8 mouse cellular contexts compared by ENCODE assay signal in the genomic region with DNA sequence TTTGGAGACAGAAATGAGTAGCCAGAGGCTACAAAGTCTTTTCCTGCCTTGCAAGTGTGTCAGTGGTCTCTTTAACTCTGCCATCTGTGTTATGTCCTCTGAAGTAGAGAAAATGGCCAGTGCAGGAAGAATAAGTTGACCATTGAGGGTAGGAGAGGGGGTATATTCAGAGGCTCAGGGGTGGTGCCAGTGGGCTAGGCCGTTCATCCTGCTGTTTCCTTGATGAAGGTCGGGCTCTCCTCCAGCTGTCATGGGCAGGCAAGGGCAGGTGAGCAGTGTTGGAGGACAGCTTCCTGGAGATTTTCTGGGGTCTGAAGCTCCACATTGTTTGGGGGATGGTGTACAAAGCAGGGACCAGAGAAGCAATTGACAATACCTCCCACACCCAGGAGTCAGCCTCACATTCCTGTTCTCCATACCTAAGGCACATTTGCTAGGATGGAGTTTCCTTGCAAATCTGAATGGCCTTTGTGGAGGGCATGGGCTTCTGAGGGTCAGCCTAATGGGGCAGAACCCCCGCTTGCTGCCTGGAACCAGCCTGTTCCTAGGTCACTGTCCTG. TPM values are rescaled to one million over a fixed set of nuclear protein-coding genes. Genes with fewer than 3 reads are reported as not detected.
DNase-seq lines count a peak whose midpoint lies in the region; ATAC-seq lines count a peak whose summit lies in the region.
"Had no signal": no experiment of that assay in that cellular context is flagged by ENCODE, and none has a peak within 500 bp of the region (broad histone marks: within the 10 kb centered on the region; RNA-seq: fewer than 3 reads in every experiment).

No protein-coding gene starts in this region.

- intact Hi-C loops in left cerebral cortex, postnatal 25 days (cut with DNase I) = no loop called here

- no peak for ATAC-seq in lung, embryonic 16.5 days (ENCODE audit: low read depth)
- ATAC-seq in forebrain, embryonic 16.5 days = no peak
- ATAC-seq in limb, embryonic 13.5 days (ENCODE audit: low FRiP score, low read depth) = no peak
- ATAC-seq in stomach, embryonic 15.5 days (ENCODE audit: insufficient read depth, low FRiP score, low read depth) = no peak

- WGBS in lung, embryonic 16.5 days = 70% methylated on average over 3 of the region's 3 CpGs
- WGBS in forebrain, embryonic 16.5 days = 60% methylated on average over 3 of the region's 3 CpGs
- WGBS in limb, embryonic 13.5 days = 74% methylated on average over 3 of the region's 3 CpGs
- WGBS in stomach, embryonic 15.5 days = 62% methylated on average over 3 of the region's 3 CpGs

- peak overlapping the region; percentile 86 for H3K9ac ChIP-seq in lung, embryonic 16.5 days (ENCODE audit: low read length)
- peak overlapping the region; percentile 91 for H3K9ac ChIP-seq in forebrain, embryonic 16.5 days (replicated peaks; ENCODE audit: low read depth, low read length)
- H3K9ac ChIP-seq in limb, embryonic 13.5 days = peak overlapping the region; percentile 92
- no peak overlapping the region for H3K9ac ChIP-seq in stomach, embryonic 15.5 days

- H3K4me2 ChIP-seq in lung, embryonic 16.5 days (ENCODE audit: low read depth, low read length) = peak overlapping the region; percentile 79
- peak overlapping the region; percentile 74 for H3K4me2 ChIP-seq in forebrain, embryonic 16.5 days (ENCODE audit: low read length)
- peak overlapping the region; percentile 86 for H3K4me2 ChIP-seq in limb, embryonic 13.5 days (replicated peaks)
- H3K4me2 ChIP-seq in stomach, embryonic 15.5 days = peak overlapping the region; percentile 71

- peak overlapping the region; percentile 93 for H3K4me3 ChIP-seq in lung, embryonic 16.5 days (ENCODE audit: low read length)
- peak overlapping the region; percentile 91 for H3K4me3 ChIP-seq in forebrain, embryonic 16.5 days (replicated peaks; ENCODE audit: low read length)
- H3K4me3 ChIP-seq in limb, embryonic 13.5 days = peak overlapping the region; percentile 89
- peak overlapping the region; percentile 88 for H3K4me3 ChIP-seq in stomach, embryonic 15.5 days (replicated peaks)

- H3K4me1 ChIP-seq in lung, embryonic 16.5 days (replicated peaks; ENCODE audit: control insufficient read depth, insufficient read depth, low read length) = peaks cover 23% of the 10 kb centered on the region
- H3K4me1 ChIP-seq in forebrain, embryonic 16.5 days (replicated peaks; ENCODE audit: control insufficient read depth, insufficient read depth, low read length) = peaks cover 26% of the 10 kb centered on the region
- H3K4me1 ChIP-seq in limb, embryonic 13.5 days = peaks cover 38% of the 10 kb centered on the region
- H3K4me1 ChIP-seq in stomach, embryonic 15.5 days = peaks cover 23% of the 10 kb centered on the region

- H3K9me3 ChIP-seq in lung, embryonic 16.5 days (ENCODE audit: control insufficient read depth, low read length) = no peaks in the 10 kb centered on the region
- H3K9me3 ChIP-seq in forebrain, embryonic 16.5 days (ENCODE audit: control insufficient read depth, low read length) = no peaks in the 10 kb centered on the region
- no peaks in the 10 kb centered on the region for H3K9me3 ChIP-seq in limb, embryonic 13.5 days
- no peaks in the 10 kb centered on the region for H3K9me3 ChIP-seq in stomach, embryonic 15.5 days

- peak overlapping the region; percentile 77 for H3K27ac ChIP-seq in lung, embryonic 16.5 days (ENCODE audit: low read length)
- no peak overlapping the region for H3K27ac ChIP-seq in forebrain, embryonic 16.5 days (ENCODE audit: low read length)
- H3K27ac ChIP-seq in limb, embryonic 13.5 days = no peak overlapping the region
- peak overlapping the region; percentile 93; the same call in 1 of the 2 replicates for H3K27ac ChIP-seq in stomach, embryonic 15.5 days

- DNase-seq in lung, postnatal 25 days (ENCODE audit: low spot score) = no peak
- no peak for DNase-seq in left cerebral cortex, postnatal 25 days (ENCODE audit: low spot score in 2 of 2)
- no peak for DNase-seq in kidney, postnatal 25 days
- DNase-seq: left cerebral cortex, postnatal 4 days had no signal

- H3K27me3 ChIP-seq in lung, embryonic 16.5 days (ENCODE audit: control insufficient read depth, insufficient read depth, low read depth, low read length) = no peaks in the 10 kb centered on the region
- no peaks in the 10 kb centered on the region for H3K27me3 ChIP-seq in forebrain, embryonic 16.5 days (replicated peaks; ENCODE audit: control insufficient read depth, insufficient read depth, low read length)
- no peaks in the 10 kb centered on the region for H3K27me3 ChIP-seq in limb, embryonic 13.5 days
- H3K27me3 ChIP-seq in stomach, embryonic 15.5 days (replicated peaks) = no peaks in the 10 kb centered on the region

- H3K36me3 ChIP-seq in lung, embryonic 16.5 days (ENCODE audit: control insufficient read depth, insufficient read depth, low read length) = peaks cover 19% of the 10 kb centered on the region
- peaks cover 15% of the 10 kb centered on the region for H3K36me3 ChIP-seq in forebrain, embryonic 16.5 days (ENCODE audit: control insufficient read depth, insufficient read depth)
- H3K36me3 ChIP-seq in limb, embryonic 13.5 days = peaks cover 43% of the 10 kb centered on the region
- H3K36me3 ChIP-seq in stomach, embryonic 15.5 days = peaks cover 19% of the 10 kb centered on the region

RNA-seq across cellular contexts. Expression of gene Gm28035, which starts 1.4 kb away (rescaled TPM):
- 0.16 and 0.18 TPM in 2 replicates for polyA plus RNA-seq in lung, embryonic 16.5 days (2015; fragmentation: Nextera tagmentation; extraction: Ambion mirVana)
- 0.46 and 0.58 TPM in 2 replicates for polyA plus RNA-seq in forebrain, embryonic 16.5 days (2015; fragmentation: Nextera tagmentation; extraction: Ambion mirVana)
- 0.22 TPM in 1 of 2 replicates, not detected in the other for polyA plus RNA-seq in limb, embryonic 13.5 days (2015; fragmentation: Nextera tagmentation; extraction: Ambion mirVana)
- 0.22 and 0.35 TPM in 2 replicates for polyA plus RNA-seq in stomach, embryonic 15.5 days (2015; fragmentation: Nextera tagmentation; extraction: Ambion mirVana)
- total RNA-seq in left cerebral cortex, postnatal 25 days (2021) = 10 to 100 TPM in 1 of 2 experiments, 1 to 10 TPM in 1; 9.9 to 12.3 TPM

RNA-seq across cellular contexts. Expression of gene Lrrc8a, which starts 1.5 kb away (rescaled TPM):
- 41.9 and 42.0 TPM in 2 replicates for polyA plus RNA-seq in lung, embryonic 16.5 days (2015; fragmentation: Nextera tagmentation; extraction: Ambion mirVana)
- polyA plus RNA-seq in forebrain, embryonic 16.5 days (2015; fragmentation: Nextera tagmentation; extraction: Ambion mirVana) = 58.9 and 59.7 TPM in 2 replicates
- polyA plus RNA-seq in limb, embryonic 13.5 days (2015; fragmentation: Nextera tagmentation; extraction: Ambion mirVana) = 49.1 and 51.6 TPM in 2 replicates
- 37.2 and 37.6 TPM in 2 replicates for polyA plus RNA-seq in stomach, embryonic 15.5 days (2015; fragmentation: Nextera tagmentation; extraction: Ambion mirVana)
- total RNA-seq in left cerebral cortex, postnatal 25 days (2021) = 10 to 100 TPM; 53.9 to 59.8 TPM

RNA-seq across cellular contexts. Expression of gene Phyhd1, which starts 27.0 kb away (rescaled TPM):
- 7.4 and 8.2 TPM in 2 replicates for polyA plus RNA-seq in lung, embryonic 16.5 days (2015; fragmentation: Nextera tagmentation; extraction: Ambion mirVana)
- polyA plus RNA-seq in forebrain, embryonic 16.5 days (2015; fragmentation: Nextera tagmentation; extraction: Ambion mirVana) = 9.4 and 9.5 TPM in 2 replicates
- polyA plus RNA-seq in limb, embryonic 13.5 days (2015; fragmentation: Nextera tagmentation; extraction: Ambion mirVana) = 4.1 and 4.5 TPM in 2 replicates
- polyA plus RNA-seq in stomach, embryonic 15.5 days (2015; fragmentation: Nextera tagmentation; extraction: Ambion mirVana) = 13.1 and 14.2 TPM in 2 replicates
- total RNA-seq in left cerebral cortex, postnatal 25 days (2021) = 10 to 100 TPM; 18.8 to 19.7 TPM

RNA-seq across cellular contexts. Expression of gene Kyat1, which starts 33.3 kb away (rescaled TPM):
- polyA plus RNA-seq in lung, embryonic 16.5 days (2015; fragmentation: Nextera tagmentation; extraction: Ambion mirVana) = 12.7 and 12.9 TPM in 2 replicates
- polyA plus RNA-seq in forebrain, embryonic 16.5 days (2015; fragmentation: Nextera tagmentation; extraction: Ambion mirVana) = 15.4 and 16.3 TPM in 2 replicates
- 7.8 and 8.1 TPM in 2 replicates for polyA plus RNA-seq in limb, embryonic 13.5 days (2015; fragmentation: Nextera tagmentation; extraction: Ambion mirVana)
- polyA plus RNA-seq in stomach, embryonic 15.5 days (2015; fragmentation: Nextera tagmentation; extraction: Ambion mirVana) = 16.2 and 17.4 TPM in 2 replicates
- total RNA-seq in left cerebral cortex, postnatal 25 days (2021) = 10 to 100 TPM; 12.2 to 16.7 TPM

RNA-seq across cellular contexts. Expression of gene Gm28038, which starts 41.9 kb away (rescaled TPM):
- polyA plus RNA-seq in lung, embryonic 16.5 days (2015; fragmentation: Nextera tagmentation; extraction: Ambion mirVana) = not detected in 2 replicates
- polyA plus RNA-seq in forebrain, embryonic 16.5 days (2015; fragmentation: Nextera tagmentation; extraction: Ambion mirVana) = not detected in 2 replicates
- polyA plus RNA-seq in limb, embryonic 13.5 days (2015; fragmentation: Nextera tagmentation; extraction: Ambion mirVana) = not detected in 2 replicates
- polyA plus RNA-seq in stomach, embryonic 15.5 days (2015; fragmentation: Nextera tagmentation; extraction: Ambion mirVana) = not detected in 2 replicates
- total RNA-seq in left cerebral cortex, postnatal 25 days (2021) = 1 to 10 TPM in 1 of 2 experiments, not detected in 1; 1.3 TPM
- total RNA-seq: left cerebral cortex, postnatal 4 days had no signal

Comparison
In these comparisons a context has a peak if more than half of its experiments do, and no peak if none do; other contexts are left out.
1. H3K27ac ChIP-seq: peak in lung, embryonic 16.5 days (single experiment) and stomach, embryonic 15.5 days (single experiment); none in forebrain, embryonic 16.5 days (single experiment) and limb, embryonic 13.5 days (single experiment).
2. Peak in every context shown above with its lines, with median percentiles within 50 percentile points of each other: H3K4me2 ChIP-seq and H3K4me3 ChIP-seq.